Mouse (Mus musculus) adrenal gland, postnatal 10 days (tissue): Measurements from ENCODE around the gene Efcab9. TPM values are rescaled to one million over a fixed set of nuclear protein-coding genes. Genes with fewer than 3 reads are reported as not detected.
"Not testable (repeated sequence)": the region's sequence is repeated elsewhere in the genome, so short reads cannot be mapped to it uniquely, and the experiment has no call there.

ENCODE experiments used
- DNase-seq: peaks from one replicate; pipeline ENCODE4 v3.0.0; 2021; ENCODE audit warnings: mixed read lengths
- total RNA-seq, 2 experiments: library from RNA; stranded (reverse); gene quantifications; 2 replicates each; pipeline ENCODE4 v1.2.3; 2021

The Efcab9 gene
- total RNA-seq, 2 experiments from 2014 or later: 0.93 to 1.2 TPM

- no peak for DNase-seq
Observed at GRCm38 (mm10) chr11:32538435-32538834, 6.6 kb upstream of the Efcab9 start.

- no peak for DNase-seq
Observed at GRCm38 (mm10) chr11:32536954-32537353, 5.1 kb upstream of the Efcab9 start.

- no peak for DNase-seq
Observed at GRCm38 (mm10) chr11:32535646-32536045, 3.8 kb upstream of the Efcab9 start.

GRCm38 (mm10) chr11:32534453-32535075 is 2.7 kb upstream of the Efcab9 start:
- DNase-seq: no peak

GRCm38 (mm10) chr11:32533482-32534261 is 1.8 kb upstream of the Efcab9 start:
- DNase-seq: peak; percentile 45

GRCm38 (mm10) chr11:32532765-32533481 is 1.0 kb upstream of the Efcab9 start, which contains the start of gene Stk10:
TSS of gene Stk10 (plus strand) at chr11:32533305.
- DNase-seq: peak; percentile 94

GRCm38 (mm10) chr11:32530151-32530550 is 1.7 kb downstream of the Efcab9 start:
- DNase-seq: no peak

- DNase-seq: no peak
Observed at GRCm38 (mm10) chr11:32527006-32527405, 4.9 kb downstream of the Efcab9 start.

GRCm38 (mm10) chr11:32524122-32524920 is 7.6 kb downstream of the Efcab9 start:
- DNase-seq: no peak

GRCm38 (mm10) chr11:32521246-32521645 is 10.6 kb downstream of the Efcab9 start:
- no peak for DNase-seq

- no peak for DNase-seq
Observed at GRCm38 (mm10) chr11:32519354-32519753, 12.5 kb downstream of the Efcab9 start.

GRCm38 (mm10) chr11:32518770-32519169 is 13.1 kb downstream of the Efcab9 start:
- DNase-seq: no peak

- no peak for DNase-seq
Observed at GRCm38 (mm10) chr11:32516916-32517712, 14.8 kb downstream of the Efcab9 start.

- DNase-seq: no peak
Observed at GRCm38 (mm10) chr11:32516091-32516490, 15.8 kb downstream of the Efcab9 start.

GRCm38 (mm10) chr11:32514853-32515252 is 17.0 kb downstream of the Efcab9 start:
- DNase-seq: not testable (repeated sequence)

- DNase-seq: no peak
Observed at GRCm38 (mm10) chr11:32510930-32511329, 21.0 kb downstream of the Efcab9 start.

GRCm38 (mm10) chr11:32505091-32505739 is 26.7 kb downstream of the Efcab9 start:
- no peak for DNase-seq

- DNase-seq: no peak
Observed at GRCm38 (mm10) chr11:32503711-32504110, 28.2 kb downstream of the Efcab9 start.

GRCm38 (mm10) chr11:32499931-32500330 is 31.9 kb downstream of the Efcab9 start:
- DNase-seq: no peak

GRCm38 (mm10) chr11:32498757-32499535 is 32.9 kb downstream of the Efcab9 start:
- DNase-seq: peak; percentile 64
